Mouse (Mus musculus): ENCODE measurements around the gene Hoxb1. TPM values are rescaled to one million over a fixed set of nuclear protein-coding genes. Genes with fewer than 3 reads are reported as not detected.

The Hoxb1 gene
- total and polyA plus RNA-seq, 2 experiments from 2014 or later, result not detected

DNA sequence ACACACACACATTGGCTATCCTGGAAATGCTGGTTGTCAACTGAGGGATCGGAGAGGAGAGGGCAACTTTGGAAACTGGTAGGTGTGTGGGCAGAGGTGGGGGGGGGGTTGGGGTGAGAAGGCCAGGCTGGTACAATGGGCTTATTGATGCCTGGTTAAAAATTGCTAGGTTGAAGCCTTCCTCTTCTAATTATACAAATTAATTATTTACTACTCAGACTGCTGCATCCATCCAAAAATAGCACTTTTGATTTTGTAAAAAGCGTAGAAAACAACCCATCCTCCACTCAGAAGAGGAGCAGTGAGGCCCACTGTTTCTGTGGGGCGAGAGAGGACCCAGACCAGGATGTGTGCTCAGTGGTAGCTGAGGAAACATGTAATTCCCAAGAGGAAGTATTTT, 30.6 kb upstream of the Hoxb1 start:
- Histone ChIP-seq H3K4me3 (ENCODE audit: low read depth, low read length) (no peak overlapping the region), H3K27ac (ENCODE audit: low read depth) (no peak overlapping the region), H3K4me2 (ENCODE audit: low read depth, low read length) (no peak overlapping the region), H3K9me3 (replicated peaks; ENCODE audit: control insufficient read depth, low read length) (no peaks in the 10 kb centered on the region), H3K9ac (replicated peaks; ENCODE audit: low read depth, low read length) (no peak overlapping the region), H3K4me1 (ENCODE audit: control insufficient read depth, insufficient read depth) (no peaks in the 10 kb centered on the region), H3K36me3 (replicated peaks; ENCODE audit: control insufficient read depth, insufficient read depth, low read length) (no peaks in the 10 kb centered on the region), H3K27me3 (ENCODE audit: control insufficient read depth, insufficient read depth, low read length) (peaks cover 98% of the 10 kb centered on the region)
- 45% methylated on average over 3 of the region's 3 CpGs for WGBS
- ATAC-seq (ENCODE audit: insufficient read depth, low read depth) (no peak), DNase-seq (ENCODE audit: low spot score) (no peak)
- no peak for TF ChIP-seq CTCF (IDR thresholded peaks at IDR 0.05; ENCODE audit: low read depth)
- no peak for TF ChIP-seq EP300 (IDR thresholded peaks at IDR 0.05; ENCODE audit: low read depth)

DNA sequence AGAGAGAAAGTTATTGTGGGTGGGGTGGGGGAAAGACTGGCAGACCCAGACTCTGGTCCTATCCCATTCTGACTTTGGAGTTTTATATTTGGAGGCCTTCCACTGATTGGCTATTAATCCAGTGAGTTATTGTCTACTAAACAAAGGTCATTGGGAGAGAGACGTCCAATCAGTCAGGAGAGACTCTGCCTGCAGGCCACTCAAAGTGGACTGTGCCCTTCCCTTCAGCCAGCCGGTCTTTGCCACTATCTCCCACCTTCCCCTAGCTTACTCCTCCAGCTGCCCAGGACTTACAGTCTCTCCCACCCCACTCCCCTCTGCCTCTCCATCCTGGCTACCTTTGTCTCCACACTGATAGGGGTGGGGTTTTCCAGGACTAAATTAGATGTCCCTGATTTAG, 29.0 kb upstream of the Hoxb1 start:
- H3K4me2 ChIP-seq (ENCODE audit: low read depth, low read length), result no peak overlapping the region
- no peak overlapping the region for H3K4me3 ChIP-seq (ENCODE audit: low read depth, low read length)
- ATAC-seq (ENCODE audit: insufficient read depth, low read depth) (no peak), DNase-seq (ENCODE audit: low spot score) (no peak)
- no peaks in the 10 kb centered on the region for H3K36me3 ChIP-seq (replicated peaks; ENCODE audit: control insufficient read depth, insufficient read depth, low read length)
- no peak overlapping the region for H3K27ac ChIP-seq (ENCODE audit: low read depth)
- TF ChIP-seq EP300 (IDR thresholded peaks at IDR 0.05; ENCODE audit: low read depth) (no peak), CTCF (IDR thresholded peaks at IDR 0.05; ENCODE audit: low read depth) (no peak)
- H3K9me3 ChIP-seq (replicated peaks; ENCODE audit: control insufficient read depth, low read length), result no peaks in the 10 kb centered on the region
- 20% methylated on average over 2 of the region's 2 CpGs for WGBS
- H3K9ac ChIP-seq (replicated peaks; ENCODE audit: low read depth, low read length), result no peak overlapping the region
- H3K4me1 ChIP-seq (ENCODE audit: control insufficient read depth, insufficient read depth), result no peaks in the 10 kb centered on the region
- peaks cover 96% of the 10 kb centered on the region for H3K27me3 ChIP-seq (ENCODE audit: control insufficient read depth, insufficient read depth, low read length)

DNA sequence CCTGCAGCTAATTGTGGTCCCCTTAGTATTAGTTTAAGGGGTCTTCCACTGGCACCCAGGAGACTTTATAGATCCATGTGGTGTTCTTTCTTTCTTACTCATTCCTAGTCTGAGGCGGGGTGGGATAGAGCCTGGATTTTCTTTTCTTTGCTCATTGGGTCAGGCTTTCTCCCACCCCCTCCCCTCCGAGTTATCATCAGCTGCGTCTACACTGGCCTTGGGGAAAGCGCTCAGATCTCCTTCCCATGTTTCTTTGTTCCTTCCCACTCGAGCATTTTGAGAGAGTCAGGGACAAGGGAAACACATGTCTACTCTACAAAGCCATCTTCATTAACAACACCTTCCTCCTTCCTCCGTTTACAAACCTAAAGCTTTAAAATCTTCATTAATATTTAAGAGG, 28.5 kb upstream of the Hoxb1 start:
- no peak overlapping the region for H3K9ac ChIP-seq (replicated peaks; ENCODE audit: low read depth, low read length)
- no peak for ATAC-seq (ENCODE audit: insufficient read depth, low read depth)
- peaks cover 96% of the 10 kb centered on the region for H3K27me3 ChIP-seq (ENCODE audit: control insufficient read depth, insufficient read depth, low read length)

DNA sequence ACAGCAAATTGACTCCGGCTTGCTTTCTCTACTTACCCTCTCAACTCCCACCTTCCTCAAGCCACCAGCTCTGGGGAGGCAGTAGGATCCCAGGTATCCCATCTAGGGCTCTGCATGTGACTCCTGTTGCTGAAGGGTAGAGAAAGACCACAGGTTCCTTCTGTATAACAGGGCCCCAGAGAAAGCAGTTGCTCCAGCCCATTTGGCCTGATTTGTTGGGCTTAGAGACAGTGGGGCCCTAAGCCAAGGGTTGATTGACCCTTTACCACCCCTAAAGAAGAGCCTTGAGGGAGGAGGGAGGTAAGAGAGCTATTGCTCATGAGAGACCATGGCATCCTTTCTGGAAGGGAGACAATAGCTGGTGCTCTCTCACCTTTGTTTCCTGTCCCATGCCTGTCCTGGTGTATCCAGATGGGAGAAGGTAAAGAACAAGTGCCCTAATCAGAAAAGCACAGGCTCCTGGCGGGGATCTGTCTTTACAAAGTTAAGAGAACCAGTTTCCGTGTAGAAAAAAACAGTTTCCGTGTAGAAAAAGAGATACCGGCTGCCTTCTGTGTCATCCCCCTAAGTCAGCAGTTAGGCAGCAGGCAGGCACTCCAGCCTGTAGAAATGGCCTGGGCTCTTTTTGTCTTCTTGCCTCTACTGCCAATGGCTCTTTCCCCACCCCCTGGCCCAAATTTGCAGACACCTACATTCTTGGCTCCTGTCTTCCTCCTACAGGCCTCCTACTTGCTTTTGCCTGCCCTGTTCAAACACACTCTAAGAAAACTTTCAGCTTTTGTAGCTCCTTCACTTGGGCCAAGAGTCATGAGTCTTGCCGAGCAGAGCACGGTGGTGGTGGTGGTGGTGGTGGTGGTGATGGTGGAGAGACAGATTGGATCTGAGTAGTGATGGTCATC, 26.3 kb upstream of the Hoxb1 start:
- no peak overlapping the region for H3K27ac ChIP-seq (ENCODE audit: low read depth)
- ATAC-seq (ENCODE audit: insufficient read depth, low read depth), result no peak
- H3K4me1 ChIP-seq (ENCODE audit: control insufficient read depth, insufficient read depth), result no peaks in the 10 kb centered on the region
- no peaks in the 10 kb centered on the region for H3K9me3 ChIP-seq (replicated peaks; ENCODE audit: control insufficient read depth, low read length)
- no peaks in the 10 kb centered on the region for H3K36me3 ChIP-seq (replicated peaks; ENCODE audit: control insufficient read depth, insufficient read depth, low read length)
- H3K4me2 ChIP-seq (ENCODE audit: low read depth, low read length), result no peak overlapping the region
- WGBS, result 40% methylated on average over 7 of the region's 7 CpGs
- no peak overlapping the region for H3K9ac ChIP-seq (replicated peaks; ENCODE audit: low read depth, low read length)
- DNase-seq (ENCODE audit: low spot score), result no peak
- H3K27me3 ChIP-seq (ENCODE audit: control insufficient read depth, insufficient read depth, low read length), result peaks cover 96% of the 10 kb centered on the region
- H3K4me3 ChIP-seq (ENCODE audit: low read depth, low read length), result no peak overlapping the region
- TF ChIP-seq EP300 (IDR thresholded peaks at IDR 0.05; ENCODE audit: low read depth) (no peak), CTCF (IDR thresholded peaks at IDR 0.05; ENCODE audit: low read depth) (no peak)

More for the DNA sequence above, 28.5 kb upstream of the Hoxb1 start:
- WGBS, result 25% methylated on average over 6 of the region's 6 CpGs
- no peak overlapping the region for H3K27ac ChIP-seq (ENCODE audit: low read depth)
- H3K9me3 ChIP-seq (replicated peaks; ENCODE audit: control insufficient read depth, low read length), result no peaks in the 10 kb centered on the region
- no peak for DNase-seq (ENCODE audit: low spot score)
- no peak overlapping the region for H3K4me2 ChIP-seq (ENCODE audit: low read depth, low read length)
- H3K4me1 ChIP-seq (ENCODE audit: control insufficient read depth, insufficient read depth), result no peaks in the 10 kb centered on the region
- H3K4me3 ChIP-seq (ENCODE audit: low read depth, low read length), result no peak overlapping the region
- no peaks in the 10 kb centered on the region for H3K36me3 ChIP-seq (replicated peaks; ENCODE audit: control insufficient read depth, insufficient read depth, low read length)
- TF ChIP-seq CTCF (IDR thresholded peaks at IDR 0.05; ENCODE audit: low read depth) (no peak), EP300 (IDR thresholded peaks at IDR 0.05; ENCODE audit: low read depth) (no peak)

DNA sequence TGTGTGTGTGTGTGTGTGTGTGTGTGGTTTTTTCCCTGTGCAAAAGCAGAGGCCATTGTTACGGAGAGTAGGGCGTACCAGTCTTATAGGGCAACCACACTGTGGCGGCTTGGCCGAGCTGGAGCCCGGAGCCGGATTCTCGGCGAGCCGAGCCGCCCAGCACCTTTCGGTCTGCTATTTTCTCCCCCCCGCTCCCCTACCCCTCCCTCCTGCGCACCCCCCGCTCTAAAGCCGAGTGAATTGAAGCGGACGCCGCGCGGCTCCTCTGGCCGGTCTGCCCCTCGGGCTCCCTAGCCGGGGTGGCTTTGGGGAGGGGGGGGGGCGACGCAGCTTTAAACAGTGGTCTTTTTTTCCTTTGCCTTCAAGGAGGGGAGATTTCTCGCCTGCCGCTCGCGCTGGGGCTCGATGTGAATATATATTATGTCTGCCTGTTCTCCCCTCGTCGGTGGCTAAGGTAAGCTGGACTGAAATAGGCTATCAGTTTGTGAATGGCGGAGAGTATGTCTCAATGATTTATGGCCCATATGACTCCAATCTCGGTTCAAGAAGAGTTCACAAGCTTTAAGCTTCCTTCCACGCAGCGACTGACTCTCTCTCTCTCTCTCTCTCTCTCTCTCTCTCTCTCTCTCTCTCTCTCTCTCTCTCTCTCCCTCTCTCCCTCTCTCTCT, 24.7 kb upstream of the Hoxb1 start:
- TF ChIP-seq CTCF (IDR thresholded peaks at IDR 0.05; ENCODE audit: low read depth) (no peak), EP300 (IDR thresholded peaks at IDR 0.05; ENCODE audit: low read depth) (no peak)
- ATAC-seq (ENCODE audit: insufficient read depth, low read depth) (0 out of 2 replicates have a peak, but pooled peaks have one; percentile 8), DNase-seq (ENCODE audit: low spot score) (no peak)
- Histone ChIP-seq H3K4me1 (ENCODE audit: control insufficient read depth, insufficient read depth) (no peaks in the 10 kb centered on the region), H3K27ac (ENCODE audit: low read depth) (peak overlapping the region; percentile 20; the same call in 1 of the 2 replicates), H3K4me3 (ENCODE audit: low read depth, low read length) (peak overlapping the region; percentile 45), H3K36me3 (replicated peaks; ENCODE audit: control insufficient read depth, insufficient read depth, low read length) (no peaks in the 10 kb centered on the region), H3K9ac (replicated peaks; ENCODE audit: low read depth, low read length) (peak overlapping the region; percentile 40; the same call in 1 of the 2 replicates), H3K27me3 (ENCODE audit: control insufficient read depth, insufficient read depth, low read length) (peaks cover 96% of the 10 kb centered on the region), H3K9me3 (replicated peaks; ENCODE audit: control insufficient read depth, low read length) (no peaks in the 10 kb centered on the region), H3K4me2 (ENCODE audit: low read depth, low read length) (peak overlapping the region; percentile 55)
- WGBS, result 3% methylated on average over 35 of the region's 36 CpGs

All from heart, postnatal 0 days (tissue).